Mouse (Mus musculus) CH12.LX (cell line): ENCODE measurements around the gene Syndig1.

Experiments
- CHD1 ChIP-seq: IDR thresholded peaks from 2 replicates; pipeline ENCODE4 v1.6.1; 2012; ENCODE audit warnings: low read depth, low read length, improper control_type of control experiment, inconsistent platforms
- CHD2 ChIP-seq: IDR thresholded peaks from 2 replicates; pipeline ENCODE4 v1.6.1; 2011; ENCODE audit warnings: low read length, improper control_type of control experiment
- CTCF ChIP-seq, 2 experiments: IDR thresholded peaks in 1 of 2; conservative IDR thresholded peaks in 1 of 2; 2 replicates each; pipeline ENCODE4 v1.5.1; 2011 to 2012; ENCODE audit warnings: low read depth in 2 of 2, low read length in 2 of 2, improper control_type of control experiment in 1 of 2, inconsistent platforms in 1 of 2, mild to moderate bottlenecking in 1 of 2, moderate library complexity in 1 of 2
- EP300 ChIP-seq: IDR thresholded peaks from 2 replicates; pipeline ENCODE4 v1.6.1; 2011; ENCODE audit warnings: low read length, improper control_type of control experiment
- JUN ChIP-seq: IDR thresholded peaks from 2 replicates; pipeline ENCODE4 v1.6.1; 2011; ENCODE audit warnings: low read depth, mild to moderate bottlenecking, low read length, improper control_type of control experiment, moderate library complexity; ENCODE audit not compliant: insufficient read depth
- MAFK ChIP-seq: IDR thresholded peaks from 2 replicates; pipeline ENCODE4 v1.6.1; 2011; ENCODE audit warnings: low read length, improper control_type of control experiment; ENCODE audit not compliant: insufficient replicate concordance
- MEF2A ChIP-seq: IDR thresholded peaks from 2 replicates; pipeline ENCODE4 v1.6.1; 2014; ENCODE audit warnings: low read depth, mild to moderate bottlenecking, inconsistent platforms, low read length, improper control_type of control experiment, borderline replicate concordance
- MXI1 ChIP-seq: IDR thresholded peaks from 2 replicates; pipeline ENCODE4 v1.6.1; 2011; ENCODE audit warnings: mild to moderate bottlenecking, low read depth, low read length, improper control_type of control experiment
- NELFE ChIP-seq: IDR thresholded peaks from 2 replicates; pipeline ENCODE4 v1.6.1; 2011; ENCODE audit warnings: low read depth, low read length, improper control_type of control experiment
- NRF1 ChIP-seq: IDR thresholded peaks from 2 replicates; pipeline ENCODE4 v1.6.1; 2014; ENCODE audit warnings: low read depth, mild to moderate bottlenecking, inconsistent platforms, low read length, improper control_type of control experiment, moderate library complexity
- POLR2A ChIP-seq: IDR thresholded peaks from 2 replicates; pipeline ENCODE4 v1.6.1; 2011; ENCODE audit warnings: low read depth, mild to moderate bottlenecking, improper control_type of control experiment, low read length
- POLR2AphosphoS2 ChIP-seq: IDR thresholded peaks from 2 replicates; pipeline ENCODE4 v1.6.1; 2011; ENCODE audit warnings: low read depth, low read length, improper control_type of control experiment
- ZC3H11A ChIP-seq: IDR thresholded peaks from 2 replicates; pipeline ENCODE4 v1.6.1; 2012; ENCODE audit warnings: low read depth, mild to moderate bottlenecking, inconsistent platforms, low read length, improper control_type of control experiment

DNA sequence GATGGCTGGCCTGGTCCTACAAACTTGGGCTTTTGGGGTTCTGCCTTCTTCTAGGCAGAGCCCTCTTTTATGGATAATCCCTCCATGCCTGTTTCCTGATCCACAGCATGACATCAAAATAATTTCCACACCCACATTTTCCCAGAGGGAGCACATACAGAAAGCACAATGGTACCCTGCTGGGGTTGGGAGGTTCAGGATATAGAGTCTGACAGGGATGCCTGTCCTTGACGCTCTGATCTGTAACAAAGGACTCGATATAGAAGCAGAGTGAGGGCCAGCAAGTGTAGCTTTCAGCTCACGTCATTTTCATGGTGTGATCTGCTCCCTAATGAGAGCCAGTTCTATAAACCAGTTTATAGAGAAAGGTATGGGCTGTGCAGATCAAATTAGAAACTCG lies 105.1 kb downstream of the Syndig1 start:
- TF ChIP-seq ZC3H11A (no peak), CHD1 (no peak), CHD2 (no peak), JUN (no peak), POLR2A (no peak), EP300 (no peak), NRF1 (no peak), POLR2AphosphoS2 (no peak), MAFK (no peak), CTCF (conservative IDR thresholded peaks at IDR 0.05 in 1 of 2, IDR thresholded peaks at IDR 0.05 in 1 of 2; ENCODE audit: low read depth in 2 of 2, low read length in 2 of 2) (no peak), MXI1 (no peak), NELFE (no peak), MEF2A (no peak)
